Mouse (Mus musculus): ENCODE measurements around the gene Hsh2d.

- no peak for TF ChIP-seq CTCF (IDR thresholded peaks at IDR 0.05; ENCODE audit: borderline replicate concordance, insufficient read depth, low read depth, low read length)
- TF ChIP-seq POLR2A (IDR thresholded peaks at IDR 0.05; ENCODE audit: borderline replicate concordance, insufficient read depth, low read length) = peak; percentile 97
Measured at GRCm38 (mm10) chr8:72160707-72161697, 28.4 kb upstream of the Hsh2d start, which contains the start of gene Rab8a.

Data from cerebellum, adult 2 months (tissue).